Comparison of ENCODE assay signal across 11 mouse cellular contexts in the genomic region with DNA sequence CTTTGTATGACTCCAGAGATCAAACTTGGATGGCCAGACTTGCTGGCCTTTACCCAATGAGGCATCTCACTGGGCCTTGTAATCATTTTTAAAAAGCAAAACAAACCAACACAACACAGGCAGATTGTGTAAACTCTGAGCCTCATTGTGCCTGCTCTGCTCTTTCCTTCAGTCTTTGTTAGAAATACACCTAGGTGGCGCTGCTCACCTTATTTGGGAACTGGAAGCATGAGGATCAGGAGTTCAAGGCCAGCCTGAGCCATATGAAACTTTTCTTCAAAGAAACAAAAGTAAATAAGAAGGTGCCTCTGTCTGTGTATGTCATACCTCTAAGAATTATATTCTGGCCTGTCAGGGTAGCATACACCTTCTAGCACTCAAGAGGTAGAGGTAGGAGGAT.
DNase-seq lines count a peak whose midpoint lies in the region; ATAC-seq and TF ChIP-seq lines count a peak whose summit lies in the region.
"Had no signal": no experiment of that assay in that cellular context is flagged by ENCODE, and none has a peak within 500 bp of the region (broad histone marks: within the 10 kb centered on the region; RNA-seq: fewer than 3 reads in every experiment).

No protein-coding gene starts in this region.

- no peak for TF ChIP-seq POLR2A in MEL (IDR thresholded peaks at IDR 0.05; ENCODE audit: control insufficient read depth in 1 of 2, insufficient read depth in 1 of 2, low read depth in 1 of 2, low read length in 2 of 2, poor library complexity in 1 of 2)

- no peaks in the 10 kb centered on the region for H3K79me2 ChIP-seq in MEL (ENCODE audit: control insufficient read depth, insufficient read depth, low read length, poor library complexity)

- H3K27me3 ChIP-seq in heart, postnatal 0 days (ENCODE audit: control insufficient read depth, insufficient read depth, low read length): no peaks in the 10 kb centered on the region
- H3K27me3 ChIP-seq in MEL (ENCODE audit: control insufficient read depth in 1 of 2, insufficient read depth in 2 of 2, low read length in 2 of 2): no peaks in the 10 kb centered on the region
- H3K27me3 ChIP-seq in hindbrain, embryonic 13.5 days: no peaks in the 10 kb centered on the region

- H3K4me2 ChIP-seq in heart, postnatal 0 days (ENCODE audit: low read depth, low read length): no peak overlapping the region
- no peak overlapping the region for H3K4me2 ChIP-seq in hindbrain, embryonic 13.5 days

- no peak overlapping the region for H3K9ac ChIP-seq in heart, postnatal 0 days (replicated peaks; ENCODE audit: low read depth, low read length)
- H3K9ac ChIP-seq in MEL (ENCODE audit: control insufficient read depth, low read depth, low read length, poor library complexity, severe bottlenecking): no peak overlapping the region
- H3K9ac ChIP-seq in hindbrain, embryonic 13.5 days: no peak overlapping the region

- no peaks in the 10 kb centered on the region for H3K9me3 ChIP-seq in heart, postnatal 0 days (replicated peaks; ENCODE audit: control insufficient read depth, low read length)
- H3K9me3 ChIP-seq in MEL (replicated peaks; ENCODE audit: insufficient read depth, low read length): no peaks in the 10 kb centered on the region
- H3K9me3 ChIP-seq in hindbrain, embryonic 13.5 days: no peaks in the 10 kb centered on the region
- H3K9me3 ChIP-seq: limb, embryonic 10.5 days had no signal

- H3K4me1 ChIP-seq in heart, postnatal 0 days (ENCODE audit: control insufficient read depth, insufficient read depth): no peaks in the 10 kb centered on the region; the same call in 1 of the 2 replicates
- peaks cover 0 to 17% of the 10 kb centered on the region in 2 experiments; a peak in 2 of 4 replicates for H3K4me1 ChIP-seq in MEL (ENCODE audit: control insufficient read depth in 1 of 2, insufficient read depth in 2 of 2, low read length in 2 of 2)
- peaks cover 5% of the 10 kb centered on the region for H3K4me1 ChIP-seq in hindbrain, embryonic 13.5 days (replicated peaks)

- peak; percentile 43 for TF ChIP-seq RAD21 in MEL (IDR thresholded peaks at IDR 0.05; ENCODE audit: low read depth, low read length)

- no peak overlapping the region for H3K27ac ChIP-seq in heart, postnatal 0 days (ENCODE audit: low read depth)
- H3K27ac ChIP-seq in MEL (ENCODE audit: control insufficient read depth, low read depth, low read length): no peak overlapping the region
- no peak overlapping the region for H3K27ac ChIP-seq in hindbrain, embryonic 13.5 days
- H3K27ac ChIP-seq: limb, embryonic 10.5 days had no signal

- ATAC-seq in heart, postnatal 0 days (ENCODE audit: insufficient read depth, low read depth): no peak
- no peak for ATAC-seq in hindbrain, embryonic 13.5 days (ENCODE audit: low FRiP score)
- ATAC-seq: hindbrain, embryonic 16.5 days had no signal

- no peak for DNase-seq in heart, postnatal 0 days (ENCODE audit: low spot score)
- DNase-seq in heart, postnatal 4 days: no peak
- DNase-seq in testis, postnatal 10 days (ENCODE audit: low spot score): peak; percentile 38
- no peak for DNase-seq in testis, postnatal 14 days (ENCODE audit: low spot score)
- DNase-seq in MEL (ENCODE audit: low read depth, low spot score): peak; percentile 37
- peak; percentile 31 for DNase-seq in thymus, postnatal 4 days
- DNase-seq: cerebellum, postnatal 36 days; lung, postnatal 4 days had no signal

- 61% methylated on average over 1 of the region's 1 CpGs for WGBS in heart, postnatal 0 days
- WGBS in hindbrain, embryonic 13.5 days: 81% methylated on average over 1 of the region's 1 CpGs

- TF ChIP-seq EP300 in heart, postnatal 0 days (IDR thresholded peaks at IDR 0.05; ENCODE audit: low read depth): no peak
- TF ChIP-seq EP300 in MEL (IDR thresholded peaks at IDR 0.05; ENCODE audit: low read depth in 1 of 2, low read length in 2 of 2): no peak

- peak; percentile 20; the same call in 1 of the 2 replicates for TF ChIP-seq CTCF in heart, postnatal 0 days (IDR thresholded peaks at IDR 0.05; ENCODE audit: low read depth)
- TF ChIP-seq CTCF in MEL (IDR thresholded peaks at IDR 0.05 in 2 of 3, conservative IDR thresholded peaks at IDR 0.05 in 1 of 3; ENCODE audit: control insufficient read depth in 1 of 3, insufficient read depth in 1 of 3, low read depth in 2 of 3, low read length in 3 of 3, poor library complexity in 1 of 3, severe bottlenecking in 1 of 3): peak; percentile 21 to 56 (median 23); a peak in 3 of 6 replicates

- no peaks in the 10 kb centered on the region for H3K36me3 ChIP-seq in heart, postnatal 0 days (replicated peaks; ENCODE audit: control insufficient read depth, insufficient read depth, low read length)
- peaks cover 0 to 12% of the 10 kb centered on the region in 2 experiments; a peak in 2 of 4 replicates for H3K36me3 ChIP-seq in MEL (ENCODE audit: control insufficient read depth in 1 of 2, insufficient read depth in 2 of 2, low read length in 2 of 2)
- H3K36me3 ChIP-seq in hindbrain, embryonic 13.5 days: no peaks in the 10 kb centered on the region
- H3K36me3 ChIP-seq: limb, embryonic 10.5 days had no signal

- H3K4me3 ChIP-seq in heart, postnatal 0 days (ENCODE audit: low read depth, low read length): no peak overlapping the region
- H3K4me3 ChIP-seq in MEL (ENCODE audit: control insufficient read depth in 1 of 2, insufficient read depth in 1 of 2, low read depth in 2 of 2, low read length in 2 of 2): no peak overlapping the region
- H3K4me3 ChIP-seq in hindbrain, embryonic 13.5 days: no peak overlapping the region
- H3K4me3 ChIP-seq: limb, embryonic 10.5 days had no signal

TF ChIP-seq in MEL, 35 proteins besides CTCF, POLR2A, EP300 and RAD21:
- TF ChIP-seq MYB (IDR thresholded peaks at IDR 0.05; ENCODE audit: low read depth, low read length) (no peak), ZC3H11A (IDR thresholded peaks at IDR 0.05; ENCODE audit: low read depth, low read length) (0 out of 2 replicates have a peak, but pooled peaks have one; percentile 25), TCF12 (IDR thresholded peaks at IDR 0.05; ENCODE audit: low read depth, low read length) (no peak), SMC3 (IDR thresholded peaks at IDR 0.05; ENCODE audit: low read depth, low read length) (peak; percentile 33), HCFC1 (IDR thresholded peaks at IDR 0.05; ENCODE audit: low read depth, low read length) (no peak)

Comparison
In these comparisons a context has a peak if more than half of its experiments do, and no peak if none do; other contexts are left out.
1. DNase-seq: peak in testis, postnatal 10 days (single experiment), MEL (single experiment) and thymus, postnatal 4 days (single experiment); none in heart, postnatal 0 days (single experiment), heart, postnatal 4 days (single experiment) and testis, postnatal 14 days (single experiment).